23 mouse cellular contexts compared by ENCODE assay signal in the genomic region with DNA sequence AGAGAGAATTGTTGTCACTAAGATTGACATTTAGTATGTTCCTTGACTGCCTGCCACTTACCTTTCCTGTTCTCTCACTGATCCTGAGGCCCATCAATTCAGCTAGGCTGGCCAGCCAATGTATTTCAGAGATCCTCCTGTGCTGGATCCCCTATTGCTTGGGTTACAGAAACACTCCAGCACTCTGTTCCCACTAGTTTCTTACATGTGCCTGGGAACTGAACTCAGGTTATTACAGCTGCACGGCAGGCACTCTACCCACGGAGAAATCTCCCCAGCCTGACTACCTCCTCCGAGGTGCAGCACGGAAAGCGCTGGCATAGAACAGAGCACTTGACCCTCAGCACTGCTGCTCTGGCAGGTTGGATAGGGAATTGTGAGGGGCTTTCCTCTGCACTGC. TPM values are rescaled to one million over a fixed set of nuclear protein-coding genes. Genes with fewer than 3 reads are reported as not detected.
DNase-seq lines count a peak whose midpoint lies in the region; ATAC-seq and TF ChIP-seq lines count a peak whose summit lies in the region.
"Had no signal": no experiment of that assay in that cellular context is flagged by ENCODE, and none has a peak within 500 bp of the region (broad histone marks: within the 10 kb centered on the region; RNA-seq: fewer than 3 reads in every experiment).

No protein-coding gene starts in this region.

- intact Hi-C loops in heart, adult 2 months (cut with DNase I): no loop called here

- H3K4me2 ChIP-seq in heart, embryonic 15.5 days: peak overlapping the region; percentile 39; the same call in 1 of the 2 replicates
- no peak overlapping the region for H3K4me2 ChIP-seq in intestine, embryonic 16.5 days (ENCODE audit: low read depth, low read length)
- H3K4me2 ChIP-seq: forebrain, embryonic 12.5 days; hindbrain, embryonic 15.5 days; kidney, embryonic 15.5 days; liver, embryonic 13.5 days; neural tube, embryonic 13.5 days had no signal

- H3K4me1 ChIP-seq in heart, adult 2 months (ENCODE audit: control insufficient read depth, insufficient read depth, low read length): no peaks in the 10 kb centered on the region; the same call in 1 of the 2 replicates
- H3K4me1 ChIP-seq in heart, embryonic 15.5 days (replicated peaks): peaks cover 57% of the 10 kb centered on the region
- H3K4me1 ChIP-seq in bone marrow macrophage, adult 2 months (ENCODE audit: control insufficient read depth, insufficient read depth, low read length): peaks cover 28% of the 10 kb centered on the region
- no peaks in the 10 kb centered on the region; the same call in 1 of the 2 replicates for H3K4me1 ChIP-seq in embryonic fibroblast, embryonic 13.5 days (ENCODE audit: control insufficient read depth, insufficient read depth, low read length)
- no peaks in the 10 kb centered on the region for H3K4me1 ChIP-seq in intestine, embryonic 16.5 days (ENCODE audit: control insufficient read depth, insufficient read depth, low read length)
- H3K4me1 ChIP-seq: hindbrain, embryonic 15.5 days; kidney, embryonic 15.5 days; neural tube, embryonic 13.5 days had no signal

- no peak overlapping the region for H3K9ac ChIP-seq in heart, adult 2 months (ENCODE audit: low read depth, low read length)
- peak overlapping the region; percentile 25; the same call in 1 of the 2 replicates for H3K9ac ChIP-seq in heart, embryonic 15.5 days
- H3K9ac ChIP-seq in intestine, embryonic 16.5 days (ENCODE audit: low read depth, low read length): no peak overlapping the region
- H3K9ac ChIP-seq: forebrain, embryonic 12.5 days; hindbrain, embryonic 15.5 days; kidney, embryonic 15.5 days; liver, embryonic 13.5 days; neural tube, embryonic 13.5 days had no signal

- TF ChIP-seq EP300 in heart, adult 2 months (IDR thresholded peaks at IDR 0.05; ENCODE audit: insufficient read depth, low read depth, low read length): no peak

- H3K9me3 ChIP-seq in heart, embryonic 15.5 days (replicated peaks): no peaks in the 10 kb centered on the region
- no peaks in the 10 kb centered on the region for H3K9me3 ChIP-seq in intestine, embryonic 16.5 days (ENCODE audit: control insufficient read depth, low read length)
- H3K9me3 ChIP-seq: forebrain, embryonic 12.5 days; hindbrain, embryonic 15.5 days; kidney, embryonic 15.5 days; liver, embryonic 13.5 days; neural tube, embryonic 13.5 days had no signal

- WGBS in heart, adult 2 months: 77% methylated on average over 5 of the region's 5 CpGs
- 49% methylated on average over 5 of the region's 5 CpGs for WGBS in heart, embryonic 15.5 days
- WGBS in intestine, embryonic 16.5 days: 91% methylated on average over 5 of the region's 5 CpGs

- H3K79me2 ChIP-seq in heart, adult 2 months (replicated peaks; ENCODE audit: control insufficient read depth, insufficient read depth, low read length): no peaks in the 10 kb centered on the region

- H3K4me3 ChIP-seq in heart, adult 2 months: no peak overlapping the region
- H3K4me3 ChIP-seq in heart, embryonic 15.5 days: no peak overlapping the region
- no peak overlapping the region for H3K4me3 ChIP-seq in bone marrow macrophage, adult 2 months (ENCODE audit: insufficient read depth, low read length)
- no peak overlapping the region for H3K4me3 ChIP-seq in embryonic fibroblast, embryonic 13.5 days (ENCODE audit: insufficient read depth, low read length)
- H3K4me3 ChIP-seq in intestine, embryonic 16.5 days (ENCODE audit: low read length): no peak overlapping the region
- H3K4me3 ChIP-seq: forebrain, embryonic 12.5 days; hindbrain, embryonic 15.5 days; kidney, embryonic 15.5 days; liver, embryonic 13.5 days; myocyte; neural tube, embryonic 13.5 days had no signal

- H3K36me3 ChIP-seq in heart, adult 2 months (ENCODE audit: control insufficient read depth, insufficient read depth, low read length): peaks cover 31% of the 10 kb centered on the region
- H3K36me3 ChIP-seq in heart, embryonic 15.5 days: peaks cover 35% of the 10 kb centered on the region
- H3K36me3 ChIP-seq in intestine, embryonic 16.5 days (ENCODE audit: control insufficient read depth, insufficient read depth, low read length): 0 out of 2 replicates have a peak, but pooled peaks cover 5% of the 10 kb centered on the region
- H3K36me3 ChIP-seq: forebrain, embryonic 12.5 days had no signal

- TF ChIP-seq CTCF in heart, adult 2 months (IDR thresholded peaks at IDR 0.05): no peak
- TF ChIP-seq CTCF in bone marrow macrophage, adult 2 months (IDR thresholded peaks at IDR 0.05; ENCODE audit: low read depth, low read length): no peak
- no peak for TF ChIP-seq CTCF in embryonic fibroblast, embryonic 13.5 days (IDR thresholded peaks at IDR 0.05; ENCODE audit: borderline replicate concordance, insufficient read depth, low read length)

- DNase-seq in heart, adult 11 months: peak; percentile 74
- no peak for DNase-seq in heart, adult 2 months
- DNase-seq in heart, adult 9 months (ENCODE audit: low spot score in 2 of 2): no peak
- DNase-seq: adrenal gland, postnatal 25 days; cerebellum, adult 9-10 months; gastrocnemius, postnatal 10 days; kidney, postnatal 36 days; liver, embryonic 13.5 days; lung, adult 2 months; lung, postnatal 36 days; midbrain, embryonic 14.5 days; right cerebral cortex, postnatal 25 days; spleen, adult 18-20 months had no signal

- no peak overlapping the region for H3K27ac ChIP-seq in heart, adult 2 months
- H3K27ac ChIP-seq in heart, embryonic 15.5 days: peak overlapping the region; percentile 85
- H3K27ac ChIP-seq in bone marrow macrophage, adult 2 months (ENCODE audit: insufficient read depth, low read depth, low read length): peak overlapping the region; percentile 71
- H3K27ac ChIP-seq in embryonic fibroblast, embryonic 13.5 days (ENCODE audit: insufficient read depth, low read length): peak overlapping the region; percentile 65
- H3K27ac ChIP-seq in intestine, embryonic 16.5 days (ENCODE audit: low read length): no peak overlapping the region
- H3K27ac ChIP-seq: forebrain, embryonic 12.5 days; hindbrain, embryonic 15.5 days; kidney, embryonic 15.5 days; liver, embryonic 13.5 days; neural tube, embryonic 13.5 days had no signal

- no peak for TF ChIP-seq POLR2A in heart, adult 2 months (IDR thresholded peaks at IDR 0.05; ENCODE audit: insufficient read depth, low read depth, low read length)
- no peak for TF ChIP-seq POLR2A in bone marrow macrophage, adult 2 months (IDR thresholded peaks at IDR 0.05; ENCODE audit: borderline replicate concordance, low read depth, low read length)
- TF ChIP-seq POLR2A in embryonic fibroblast, embryonic 13.5 days (IDR thresholded peaks at IDR 0.05; ENCODE audit: low read depth, low read length): no peak

- H3K27me3 ChIP-seq in heart, adult 2 months (ENCODE audit: control insufficient read depth, insufficient read depth, low read length): no peaks in the 10 kb centered on the region
- no peaks in the 10 kb centered on the region for H3K27me3 ChIP-seq in heart, embryonic 15.5 days
- H3K27me3 ChIP-seq in intestine, embryonic 16.5 days (replicated peaks; ENCODE audit: control insufficient read depth, insufficient read depth, low read length): no peaks in the 10 kb centered on the region
- H3K27me3 ChIP-seq: forebrain, embryonic 12.5 days; hindbrain, embryonic 15.5 days; kidney, embryonic 15.5 days; liver, embryonic 13.5 days; neural tube, embryonic 13.5 days had no signal

- ATAC-seq in heart, embryonic 15.5 days (replicated peaks; ENCODE audit: insufficient number of reproducible peaks, insufficient read depth, low FRiP score, low read depth): no peak
- no peak for ATAC-seq in intestine, embryonic 16.5 days
- ATAC-seq: intestine, postnatal 0 days had no signal

RNA-seq across cellular contexts. Expression of a gene that starts 7.5 kb away (rescaled TPM):
- 100 to 1,000 TPM; 145 to 161 TPM for total RNA-seq in heart, adult 2 months (2021)
- 114 and 195 TPM in 2 replicates for polyA plus RNA-seq in heart, adult 2 months (2012; rRNA removed)
- 463 and 501 TPM in 2 replicates for polyA plus RNA-seq in heart, embryonic 15.5 days (2015; fragmentation: Nextera tagmentation; extraction: Ambion mirVana)
- 171 and 172 TPM in 2 replicates for polyA plus RNA-seq in bone marrow macrophage, adult 2 months (2012; ENCODE audit: insufficient read depth, insufficient read length, missing spikeins)
- polyA plus RNA-seq in embryonic fibroblast, embryonic 13.5 days (2011; ENCODE audit: insufficient read length, low read depth, missing spikeins): 75.1 and 89.4 TPM in 2 replicates
- 47.6 and 51.3 TPM in 2 replicates for polyA plus RNA-seq in intestine, embryonic 16.5 days (2015; fragmentation: Nextera tagmentation; extraction: Ambion mirVana)

Comparison
In these comparisons a context has a peak if more than half of its experiments do, and no peak if none do; other contexts are left out.
1. H3K27ac ChIP-seq: peak in heart, embryonic 15.5 days (single experiment), bone marrow macrophage, adult 2 months (single experiment) and embryonic fibroblast, embryonic 13.5 days (single experiment); none in heart, adult 2 months (single experiment) and intestine, embryonic 16.5 days (single experiment).